Mouse (Mus musculus): ENCODE results near the gene Prss36. TPM values are rescaled to one million over a fixed set of nuclear protein-coding genes. Genes with fewer than 3 reads are reported as not detected.

The Prss36 gene
- polyA plus RNA-seq, 1 experiment from 2014 or later, result 13.1 TPM

- 0 out of 2 replicates have a peak overlapping the region, but pooled peaks have one; percentile 5 for H3K4me3 ChIP-seq
- no peaks in the 10 kb centered on the region for H3K9me3 ChIP-seq
- H3K36me3 ChIP-seq, result no peaks in the 10 kb centered on the region
- H3K4me2 ChIP-seq, result peak overlapping the region; percentile 31
- H3K27ac ChIP-seq, result peak overlapping the region; percentile 96
- peaks cover 54% of the 10 kb centered on the region for H3K4me1 ChIP-seq
- ATAC-seq (ENCODE audit: borderline replicate concordance, extremely low read depth, low FRiP score, low TSS enrichment), result no peak
- H3K27me3 ChIP-seq, result peaks cover 20% of the 10 kb centered on the region
- H3K9ac ChIP-seq, result no peak overlapping the region; the same call in 1 of the 2 replicates
- WGBS, result 23% methylated on average over 13 of the region's 13 CpGs
Observed at GRCm38 (mm10) chr7:127932273-127933031, 14.1 kb downstream of the Prss36 start.

- Histone ChIP-seq H3K27ac (peak overlapping the region; percentile 96), H3K9ac (peak overlapping the region; percentile 14; the same call in 1 of the 2 replicates), H3K36me3 (peaks cover 5% of the 10 kb centered on the region; the same call in 1 of the 2 replicates), H3K9me3 (no peaks in the 10 kb centered on the region), H3K27me3 (peaks cover 20% of the 10 kb centered on the region), H3K4me1 (peaks cover 62% of the 10 kb centered on the region), H3K4me2 (peak overlapping the region; percentile 31), H3K4me3 (0 out of 2 replicates have a peak overlapping the region, but pooled peaks have one; percentile 5)
- 0 out of 2 replicates have a peak, but pooled peaks have one; percentile 19 for ATAC-seq (ENCODE audit: borderline replicate concordance, extremely low read depth, low FRiP score, low TSS enrichment)
- WGBS, result 21% methylated on average over 13 of the region's 13 CpGs
Observed at GRCm38 (mm10) chr7:127931351-127932135, 15.0 kb downstream of the Prss36 start.

GRCm38 (mm10) chr7:127930636-127931035, 15.9 kb downstream of the Prss36 start:
- Histone ChIP-seq H3K27ac (peak overlapping the region; percentile 96), H3K9me3 (no peaks in the 10 kb centered on the region), H3K9ac (no peak overlapping the region), H3K4me2 (peak overlapping the region; percentile 50), H3K36me3 (peaks cover 10% of the 10 kb centered on the region; the same call in 1 of the 2 replicates), H3K4me1 (peaks cover 64% of the 10 kb centered on the region), H3K4me3 (no peak overlapping the region), H3K27me3 (peaks cover 20% of the 10 kb centered on the region)
- no peak for ATAC-seq (ENCODE audit: borderline replicate concordance, extremely low read depth, low FRiP score, low TSS enrichment)
- WGBS, result 51% methylated on average over 5 of the region's 5 CpGs

DNA sequence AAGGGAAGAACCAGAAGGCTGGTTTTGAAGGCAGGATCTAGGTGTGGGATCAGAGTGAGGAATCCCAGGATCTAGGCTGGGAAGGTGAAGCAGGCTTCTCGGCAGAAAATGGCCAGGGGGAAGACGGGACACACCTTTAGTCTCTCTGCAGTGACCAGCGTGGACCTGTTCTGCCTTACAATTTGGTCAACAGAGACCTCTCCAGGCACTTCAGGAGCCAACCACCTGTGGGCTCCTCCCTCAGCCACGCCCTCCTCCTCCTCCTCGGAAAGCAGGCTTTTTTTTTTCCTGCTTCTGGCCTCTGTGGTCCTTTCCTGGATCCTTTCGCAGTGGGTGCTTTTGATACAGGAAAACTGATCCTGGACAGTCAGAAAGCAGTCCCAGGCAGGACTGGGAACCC, 16.6 kb downstream of the Prss36 start, which contains the start of gene Prss8:
Gene Prss8 (minus strand): TSS at position 182 of the 400 bp plus-strand sequence.
- Histone ChIP-seq H3K4me1 (peaks cover 65% of the 10 kb centered on the region), H3K9ac (peak within 1 kb of the TSS; percentile 59), H3K4me3 (peak within 1 kb of the TSS; percentile 49), H3K27ac (peak within 1 kb of the TSS; percentile 96), H3K9me3 (no peaks in the 10 kb centered on the region), H3K27me3 (peaks cover 20% of the 10 kb centered on the region), H3K4me2 (peak within 1 kb of the TSS; percentile 50), H3K36me3 (peaks cover 17% of the 10 kb centered on the region; the same call in 1 of the 2 replicates)
- whole genome bisulfite sequencing, result 12% methylated on average over 6 of the region's 6 CpGs
- ATAC-seq (ENCODE audit: borderline replicate concordance, extremely low read depth, low FRiP score, low TSS enrichment), result no peak

DNA sequence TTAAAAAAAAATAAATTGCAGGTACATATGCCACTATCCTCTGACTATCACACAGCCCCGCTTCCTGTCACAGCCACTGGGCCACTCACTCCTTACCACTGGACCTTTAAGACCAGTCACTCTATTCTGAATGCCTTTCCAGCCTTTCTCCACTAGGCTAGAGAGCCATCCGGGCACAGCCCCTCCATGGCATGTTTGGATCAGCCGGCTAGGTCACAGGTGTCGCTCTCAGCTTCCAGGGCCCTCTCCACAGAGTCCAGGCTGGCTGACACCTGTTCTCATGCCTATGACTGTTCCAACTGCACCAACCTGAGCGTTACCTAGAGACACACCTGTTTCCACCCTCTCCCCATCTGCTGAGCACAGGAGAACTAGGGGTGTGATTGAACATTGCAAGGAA, 17.9 kb downstream of the Prss36 start:
- peaks cover 67% of the 10 kb centered on the region for H3K4me1 ChIP-seq
- H3K27ac ChIP-seq, result peak overlapping the region; percentile 96
- ATAC-seq (ENCODE audit: borderline replicate concordance, extremely low read depth, low FRiP score, low TSS enrichment), result no peak
- peak overlapping the region; percentile 50 for H3K4me2 ChIP-seq
- no peaks in the 10 kb centered on the region for H3K9me3 ChIP-seq
- peaks cover 20% of the 10 kb centered on the region for H3K27me3 ChIP-seq
- peak overlapping the region; percentile 49 for H3K4me3 ChIP-seq
- peaks cover 26% of the 10 kb centered on the region; the same call in 1 of the 2 replicates for H3K36me3 ChIP-seq
- peak overlapping the region; percentile 59 for H3K9ac ChIP-seq
- 26% methylated on average over 5 of the region's 5 CpGs for WGBS

GRCm38 (mm10) chr7:127927726-127928125, 18.8 kb downstream of the Prss36 start:
- Histone ChIP-seq H3K4me2 (peak overlapping the region; percentile 50), H3K4me3 (peak overlapping the region; percentile 49), H3K4me1 (peaks cover 69% of the 10 kb centered on the region), H3K27ac (peak overlapping the region; percentile 96), H3K27me3 (peaks cover 20% of the 10 kb centered on the region), H3K9me3 (no peaks in the 10 kb centered on the region), H3K36me3 (peaks cover 30% of the 10 kb centered on the region), H3K9ac (peak overlapping the region; percentile 29; the same call in 1 of the 2 replicates)
- 77% methylated on average over 11 of the region's 11 CpGs for WGBS
- no peak for ATAC-seq (ENCODE audit: borderline replicate concordance, extremely low read depth, low FRiP score, low TSS enrichment)

- ATAC-seq (ENCODE audit: borderline replicate concordance, extremely low read depth, low FRiP score, low TSS enrichment), result no peak
Observed at GRCm38 (mm10) chr7:127926846-127927245, 19.7 kb downstream of the Prss36 start.

GRCm38 (mm10) chr7:127926066-127926465, 20.5 kb downstream of the Prss36 start:
- H3K9ac ChIP-seq, result no peak overlapping the region
- H3K36me3 ChIP-seq, result peaks cover 33% of the 10 kb centered on the region
- no peaks in the 10 kb centered on the region for H3K9me3 ChIP-seq
- H3K4me2 ChIP-seq, result peak overlapping the region; percentile 50; the same call in 1 of the 2 replicates
- WGBS, result 70% methylated on average over 8 of the region's 8 CpGs
- H3K27ac ChIP-seq, result peak overlapping the region; percentile 96
- ATAC-seq (ENCODE audit: borderline replicate concordance, extremely low read depth, low FRiP score, low TSS enrichment), result no peak
- peak overlapping the region; percentile 5; the same call in 1 of the 2 replicates for H3K4me3 ChIP-seq
- H3K27me3 ChIP-seq, result peaks cover 20% of the 10 kb centered on the region
- H3K4me1 ChIP-seq, result peaks cover 58% of the 10 kb centered on the region

More at GRCm38 (mm10) chr7:127926846-127927245, 19.7 kb downstream of the Prss36 start:
- WGBS, result 76% methylated on average over 11 of the region's 11 CpGs
- peak overlapping the region; percentile 96 for H3K27ac ChIP-seq
- peaks cover 20% of the 10 kb centered on the region for H3K27me3 ChIP-seq
- peak overlapping the region; percentile 50 for H3K4me2 ChIP-seq
- peaks cover 33% of the 10 kb centered on the region for H3K36me3 ChIP-seq
- H3K4me3 ChIP-seq, result no peak overlapping the region
- H3K9ac ChIP-seq, result peak overlapping the region; percentile 13; the same call in 1 of the 2 replicates
- no peaks in the 10 kb centered on the region for H3K9me3 ChIP-seq
- H3K4me1 ChIP-seq, result peaks cover 66% of the 10 kb centered on the region

DNA sequence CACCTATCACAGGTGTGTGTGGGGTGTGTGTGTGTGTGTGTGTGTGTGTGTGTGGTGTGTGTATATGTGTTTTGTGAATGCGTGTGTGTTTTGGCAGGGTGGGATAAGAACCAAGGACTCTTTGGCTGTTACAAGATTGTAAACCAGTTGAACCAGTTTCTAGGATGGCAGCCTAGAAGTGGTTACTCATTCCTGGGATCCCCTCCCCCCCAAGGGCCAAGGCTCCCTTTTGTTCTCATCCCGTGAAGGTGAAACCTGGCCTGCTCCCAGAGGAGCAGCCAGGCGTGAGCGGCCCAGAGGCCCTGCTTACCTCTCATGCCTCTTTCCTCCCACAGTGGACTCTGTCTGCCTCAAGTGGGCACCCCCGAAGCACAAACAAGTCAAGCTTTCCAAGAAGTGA, 21.3 kb downstream of the Prss36 start:
- H3K9me3 ChIP-seq, result no peaks in the 10 kb centered on the region
- H3K27me3 ChIP-seq, result peaks cover 16% of the 10 kb centered on the region
- H3K4me3 ChIP-seq, result peak overlapping the region; percentile 5; the same call in 1 of the 2 replicates
- peak overlapping the region; percentile 96 for H3K27ac ChIP-seq
- peaks cover 50% of the 10 kb centered on the region for H3K4me1 ChIP-seq
- WGBS, result 47% methylated on average over 5 of the region's 5 CpGs
- H3K36me3 ChIP-seq, result peaks cover 39% of the 10 kb centered on the region
- ATAC-seq (ENCODE audit: borderline replicate concordance, extremely low read depth, low FRiP score, low TSS enrichment), result peak; percentile 77
- no peak overlapping the region for H3K9ac ChIP-seq
- H3K4me2 ChIP-seq, result peak overlapping the region; percentile 27

- WGBS, result 76% methylated on average over 5 of the region's 5 CpGs
- peaks cover 39% of the 10 kb centered on the region for H3K36me3 ChIP-seq
- H3K27me3 ChIP-seq, result 0 out of 2 replicates have a peak, but pooled peaks cover 3% of the 10 kb centered on the region
- H3K27ac ChIP-seq, result peak overlapping the region; percentile 76
- peaks cover 48% of the 10 kb centered on the region for H3K4me1 ChIP-seq
- 0 out of 2 replicates have a peak overlapping the region, but pooled peaks have one; percentile 4 for H3K4me2 ChIP-seq
- 0 out of 2 replicates have a peak overlapping the region, but pooled peaks have one; percentile 10 for H3K9ac ChIP-seq
- ATAC-seq (ENCODE audit: borderline replicate concordance, extremely low read depth, low FRiP score, low TSS enrichment), result no peak
- no peak overlapping the region for H3K4me3 ChIP-seq
- no peaks in the 10 kb centered on the region for H3K9me3 ChIP-seq
Observed at GRCm38 (mm10) chr7:127923714-127924113, 22.8 kb downstream of the Prss36 start.
